Mouse (Mus musculus): ENCODE measurements around the gene Rnf145. TPM values are rescaled to one million over a fixed set of nuclear protein-coding genes. Genes with fewer than 3 reads are reported as not detected.
"Not testable (repeated sequence)": the region's sequence is repeated elsewhere in the genome, so short reads cannot be mapped to it uniquely, and the experiment has no call there.

Gene Rnf145
- total RNA-seq, 4 experiments from 2014 or later: 5.7 to 12.5 (median 6.9) TPM

DNA sequence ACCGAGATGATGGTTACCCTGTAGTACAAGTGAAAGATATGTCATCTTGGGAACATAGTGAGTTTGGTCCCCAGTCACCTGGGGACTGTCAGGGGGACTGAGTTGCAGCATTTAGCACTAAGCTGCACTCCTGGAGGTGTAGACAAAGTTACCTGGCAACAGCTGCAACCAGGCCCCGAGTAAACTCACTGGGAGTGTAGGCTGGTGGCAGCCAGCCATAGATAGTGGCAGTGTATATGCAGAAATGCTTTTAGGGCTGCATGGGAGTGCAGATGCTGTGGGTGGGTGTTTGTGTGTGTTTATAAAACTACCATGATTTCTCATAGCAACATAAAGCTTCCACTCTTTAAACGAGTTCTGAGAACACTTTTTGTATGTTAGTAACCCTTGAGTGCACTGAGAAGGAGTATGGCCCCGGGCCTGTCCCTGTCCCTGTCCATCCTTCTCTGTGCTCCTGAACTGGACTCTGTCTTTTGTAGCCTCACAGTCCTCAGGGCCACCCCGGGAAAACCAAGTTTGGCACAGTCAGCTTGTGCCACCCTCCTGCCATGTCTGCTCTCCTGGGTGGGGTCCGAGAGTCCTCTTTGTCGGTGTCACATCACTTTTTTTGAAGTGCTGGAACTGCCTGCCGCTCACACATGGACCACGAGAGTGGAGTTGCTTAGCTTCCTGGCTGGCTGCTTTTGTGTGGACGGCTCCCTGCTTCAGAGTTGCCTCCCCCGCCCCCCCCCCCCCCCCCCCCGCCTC is 43.8 kb downstream of the Rnf145 start:
- DNase-seq (ENCODE audit: low spot score in 2 of 2): no peak

DNA sequence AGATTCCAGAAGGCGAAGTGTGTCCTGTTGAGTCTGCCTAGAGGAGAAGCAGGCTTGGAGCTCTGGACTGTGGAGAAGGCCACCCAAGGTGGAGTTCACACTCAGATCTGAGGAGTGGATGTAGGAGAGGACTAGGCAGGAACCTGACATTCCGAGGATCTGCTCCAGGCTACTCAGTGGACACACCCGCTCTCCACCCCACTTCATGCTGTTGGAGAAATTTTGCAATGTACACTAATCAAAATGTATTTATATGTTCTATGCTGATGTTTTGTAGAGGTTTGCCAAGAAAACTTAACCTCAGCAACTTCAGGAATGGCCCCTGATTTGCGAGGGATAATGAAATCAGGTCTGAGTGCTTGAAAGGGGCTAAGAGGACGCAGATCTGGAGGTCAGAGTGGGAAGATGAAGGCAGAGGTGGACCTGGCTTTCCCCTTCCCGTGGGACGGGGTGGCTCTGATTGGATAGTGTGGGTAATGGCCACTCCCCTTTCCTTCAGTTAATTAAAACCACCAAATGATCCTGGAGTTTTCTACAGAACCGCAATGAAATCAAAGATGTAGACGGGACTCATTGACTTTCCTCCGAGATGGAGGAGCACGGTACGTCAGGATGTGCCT is 45.6 kb downstream of the Rnf145 start:
- DNase-seq (ENCODE audit: low spot score in 2 of 2): no peak

DNA sequence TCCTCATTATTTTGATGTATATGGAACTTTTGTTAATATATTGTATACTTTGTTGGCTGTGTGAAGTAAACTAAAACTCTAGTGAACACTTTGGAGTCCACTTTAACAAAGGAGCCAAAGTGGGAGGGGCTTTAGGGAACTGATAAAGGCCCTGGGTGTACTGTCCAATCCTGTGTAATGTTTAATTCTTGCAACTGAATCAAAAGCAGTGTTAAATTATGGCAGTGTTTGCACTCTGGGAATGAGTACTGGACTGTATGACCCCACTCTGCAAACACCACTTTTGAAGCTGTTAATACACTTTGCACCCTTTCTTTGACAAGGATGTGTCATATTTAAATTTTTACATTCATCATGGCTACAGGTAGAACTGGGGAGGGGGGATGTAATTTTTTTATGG is 46.2 kb downstream of the Rnf145 start:
- no peak for DNase-seq (ENCODE audit: low spot score in 2 of 2)

DNA sequence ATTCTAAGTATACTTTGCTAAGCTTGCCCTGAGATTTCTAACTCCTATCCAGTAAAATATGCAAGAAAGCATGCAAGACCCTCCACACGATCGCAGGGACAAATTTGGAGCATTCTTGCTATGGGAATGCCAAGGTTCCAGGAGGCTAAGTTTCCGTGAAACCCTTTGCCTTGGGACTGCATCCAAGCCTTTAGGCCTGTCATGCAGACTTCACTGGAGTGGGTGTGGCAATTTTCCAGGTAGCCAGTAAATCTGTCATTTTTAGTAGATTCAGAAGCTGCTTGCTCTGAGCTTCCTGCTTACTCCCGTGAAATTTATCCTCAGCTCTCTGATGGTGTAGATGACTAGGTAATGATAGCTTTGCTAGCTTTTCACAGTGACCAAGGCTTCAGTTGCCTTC is 51.6 kb downstream of the Rnf145 start:
- not testable (repeated sequence) for DNase-seq (ENCODE audit: low spot score in 2 of 2)

DNA sequence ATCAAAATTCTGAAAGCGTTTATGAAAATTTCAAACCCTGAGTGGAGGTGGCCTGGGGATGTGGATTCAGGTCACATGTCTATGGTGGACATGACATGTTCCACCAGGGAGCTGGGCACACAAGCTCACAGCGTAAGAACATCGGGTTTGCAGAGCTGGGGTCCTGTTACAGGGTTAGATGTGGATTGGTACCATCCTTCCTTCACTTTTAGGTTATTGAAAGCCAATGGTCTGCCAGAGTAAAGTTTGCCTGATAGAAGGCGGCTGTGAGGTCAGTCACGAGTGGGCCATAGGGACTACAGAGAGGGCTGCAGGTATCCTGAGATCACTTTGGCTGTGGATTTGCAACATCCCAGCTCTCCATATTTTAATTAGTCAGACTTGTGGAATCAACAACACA is 54.0 kb downstream of the Rnf145 start:
- DNase-seq (ENCODE audit: low spot score in 2 of 2): no peak

DNA sequence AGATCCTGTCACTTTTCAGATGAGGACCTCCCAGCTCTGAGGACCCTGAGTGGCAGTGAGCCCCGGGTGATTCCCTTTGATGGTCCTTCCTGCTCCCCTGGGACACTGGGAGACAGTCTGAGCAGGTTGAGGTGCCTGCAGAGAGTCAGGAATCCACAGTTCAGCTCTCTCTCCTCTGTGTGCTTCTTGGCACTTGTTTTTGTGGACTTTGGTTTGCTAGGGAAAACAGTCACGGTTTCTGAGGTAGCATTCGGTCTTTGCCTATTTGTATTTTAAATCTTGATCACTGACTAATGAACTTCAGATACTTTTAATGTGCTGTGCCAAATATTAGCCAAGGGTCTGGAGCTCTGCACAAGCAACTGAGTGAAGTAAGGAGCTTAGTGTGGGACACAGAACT is 54.6 kb downstream of the Rnf145 start:
- DNase-seq (ENCODE audit: low spot score in 2 of 2): no peak

DNA sequence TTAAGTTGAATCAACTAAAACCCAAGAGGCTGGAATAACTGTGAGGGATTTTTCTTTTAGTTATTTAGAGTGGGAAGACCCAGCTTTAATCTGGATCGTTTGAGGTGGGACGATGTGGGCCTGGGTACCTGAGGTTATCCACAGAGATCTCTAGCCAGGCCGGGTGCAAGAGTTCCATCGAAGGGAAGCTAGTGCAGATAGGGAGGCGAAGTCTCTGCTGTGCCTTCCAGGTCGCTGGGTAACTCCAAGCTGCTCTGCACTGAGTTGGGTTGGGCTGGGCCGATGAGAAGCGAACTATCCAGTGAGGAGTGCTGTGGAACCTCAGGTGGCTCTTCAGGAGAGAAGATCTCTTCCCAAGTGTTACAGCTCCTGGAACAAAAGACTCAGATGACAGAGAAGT is 55.6 kb downstream of the Rnf145 start:
- DNase-seq (ENCODE audit: low spot score in 2 of 2): no peak

DNA sequence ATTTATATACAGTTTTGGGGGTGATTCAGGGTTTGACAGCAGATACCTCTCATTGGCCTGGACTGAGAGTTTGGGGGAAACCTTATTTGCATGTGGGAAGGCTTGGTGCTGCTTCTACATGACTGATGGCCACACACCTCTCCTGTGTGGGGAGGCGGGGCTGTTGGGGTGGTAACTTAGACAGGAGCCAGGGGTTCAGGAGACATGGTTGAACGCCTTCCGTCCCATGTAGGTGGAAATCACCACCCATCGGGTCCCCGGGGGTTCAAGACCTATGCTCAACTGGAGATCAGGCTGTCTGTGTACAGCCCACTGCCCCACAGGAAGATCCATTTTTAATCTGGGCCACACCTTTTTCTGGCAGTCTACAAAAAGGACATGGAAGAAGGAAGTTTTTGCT is 56.1 kb downstream of the Rnf145 start:
- no peak for DNase-seq (ENCODE audit: low spot score in 2 of 2)

DNA sequence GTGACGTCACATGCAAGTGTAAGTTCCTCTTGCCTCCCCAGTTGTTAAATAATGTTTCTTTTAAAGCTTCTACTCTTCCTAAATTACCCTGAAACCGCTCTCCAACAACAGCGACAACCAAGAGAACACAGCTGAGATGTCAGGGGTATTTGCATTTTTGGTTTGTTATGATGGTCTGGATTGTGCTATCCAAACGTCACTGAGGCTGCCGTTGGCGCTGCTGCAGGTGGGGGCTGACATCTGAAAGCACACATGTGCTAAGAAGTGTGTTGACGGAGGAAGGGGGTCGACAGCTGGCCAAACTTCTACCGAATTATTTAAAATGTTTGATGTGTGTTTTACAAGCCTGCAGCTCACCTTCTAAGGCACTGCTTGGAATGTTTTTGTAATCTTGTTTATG is 59.1 kb downstream of the Rnf145 start:
- no peak for DNase-seq (ENCODE audit: low spot score in 2 of 2)

DNA sequence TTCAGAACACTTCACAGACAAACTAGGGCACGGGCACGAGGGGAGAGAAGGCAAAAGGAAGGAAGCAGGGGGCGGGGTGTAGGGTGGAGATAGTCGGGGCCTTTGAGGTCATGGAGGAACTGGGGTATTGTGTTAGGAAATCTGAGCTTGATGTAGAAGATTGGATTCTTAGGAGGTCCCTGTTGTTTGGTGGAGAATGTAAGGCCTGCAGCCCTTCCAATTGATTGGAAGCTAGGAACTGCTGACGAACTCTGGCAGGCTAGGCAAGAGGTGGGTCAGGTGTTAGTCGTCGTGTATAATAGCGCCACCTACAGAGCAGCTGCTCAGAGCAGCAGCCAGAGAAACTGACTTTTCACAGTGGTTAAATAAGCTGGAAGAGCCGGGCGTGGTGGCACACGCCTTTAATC is 62.5 kb downstream of the Rnf145 start:
- DNase-seq (ENCODE audit: low spot score in 2 of 2): peak; percentile 16 to 34

DNA sequence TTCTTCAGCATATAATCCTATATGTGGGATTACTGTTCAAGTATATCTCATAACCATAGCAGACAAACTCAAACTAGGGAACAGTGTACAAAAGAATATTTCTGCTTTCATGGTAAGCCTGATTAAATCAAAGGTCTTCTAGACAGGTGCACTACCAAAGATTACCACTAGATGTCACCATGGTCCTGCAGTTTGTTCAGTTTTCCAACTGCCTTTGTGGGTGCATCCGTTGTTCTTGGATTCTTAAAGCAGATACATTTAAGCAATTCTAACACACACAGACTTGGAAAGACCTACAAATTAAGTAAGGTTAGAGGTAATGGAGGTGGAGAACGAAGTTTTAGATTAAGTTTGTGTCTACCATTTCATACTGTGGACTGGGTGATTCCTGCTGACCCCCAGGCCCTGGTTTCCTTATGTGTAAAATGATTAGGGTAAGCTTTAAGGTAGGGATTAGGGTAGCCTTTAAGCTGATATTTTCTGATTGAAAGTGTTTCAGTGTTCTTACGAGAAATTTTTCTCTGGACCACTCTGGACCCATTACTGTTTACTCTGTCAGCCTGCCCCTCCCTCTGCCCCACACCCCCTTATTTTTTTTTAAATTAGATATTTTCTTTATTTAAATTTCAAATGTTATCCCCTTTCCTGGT is 67.4 kb downstream of the Rnf145 start:
- DNase-seq (ENCODE audit: low spot score in 2 of 2): no peak

DNA sequence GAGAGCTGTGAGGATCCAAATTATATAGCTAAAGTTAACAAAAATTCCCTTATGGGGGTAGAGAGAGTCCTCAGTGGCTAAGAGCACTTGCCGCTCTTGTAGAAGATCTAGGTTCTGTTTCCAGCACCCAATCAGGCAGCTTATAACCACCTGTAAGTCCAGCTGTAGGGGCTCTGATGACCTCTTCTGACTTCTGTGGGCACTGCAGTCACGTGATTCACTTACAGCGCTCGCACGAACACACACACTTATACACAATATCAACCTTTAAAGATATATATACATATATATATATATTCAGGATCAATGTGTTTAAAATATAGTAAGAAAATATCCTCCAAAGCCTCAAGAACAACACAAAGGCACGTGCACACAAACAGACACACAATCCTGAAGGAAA is 74.3 kb downstream of the Rnf145 start:
- DNase-seq (ENCODE audit: low spot score in 2 of 2): no peak

DNA sequence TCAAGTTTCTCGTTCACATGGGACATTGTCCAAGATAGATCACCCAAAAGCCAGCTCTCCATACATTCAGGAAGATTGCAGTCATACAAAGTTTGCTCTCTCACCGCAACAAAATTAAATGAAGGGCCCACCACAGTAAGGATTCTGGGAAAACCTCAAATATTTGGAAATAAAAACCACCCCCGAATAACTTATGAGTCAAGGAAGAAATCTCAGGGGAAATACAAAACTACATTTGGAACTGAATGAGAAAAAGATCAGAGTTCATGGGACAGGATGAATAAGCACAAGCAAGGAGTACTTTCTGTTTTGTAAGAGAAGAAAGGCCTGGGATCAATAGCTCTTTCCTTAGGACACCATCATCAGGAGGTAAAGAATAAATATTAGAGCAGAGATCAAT is 76.0 kb downstream of the Rnf145 start:
- DNase-seq (ENCODE audit: low spot score in 2 of 2): no peak

DNA sequence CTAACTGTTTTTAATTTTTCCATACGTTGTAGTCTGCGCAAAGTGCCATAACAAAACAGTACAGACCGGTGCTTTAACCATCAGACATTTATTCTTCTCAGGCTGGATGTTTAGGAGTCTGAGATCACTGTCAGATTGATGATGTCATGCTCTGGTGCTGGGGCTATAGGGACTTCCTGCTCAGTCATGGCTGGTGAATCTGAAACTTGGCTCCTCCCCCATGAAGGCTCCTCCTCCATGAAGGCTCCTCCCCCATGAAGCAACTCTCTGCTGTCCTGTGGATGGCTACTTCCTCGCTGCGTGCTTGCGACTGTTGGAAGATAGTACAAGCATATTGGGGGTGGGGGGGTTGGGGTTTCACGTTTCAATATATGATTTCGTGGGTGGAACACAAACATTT is 88.1 kb downstream of the Rnf145 start:
- DNase-seq (ENCODE audit: low spot score in 2 of 2): no peak

DNA sequence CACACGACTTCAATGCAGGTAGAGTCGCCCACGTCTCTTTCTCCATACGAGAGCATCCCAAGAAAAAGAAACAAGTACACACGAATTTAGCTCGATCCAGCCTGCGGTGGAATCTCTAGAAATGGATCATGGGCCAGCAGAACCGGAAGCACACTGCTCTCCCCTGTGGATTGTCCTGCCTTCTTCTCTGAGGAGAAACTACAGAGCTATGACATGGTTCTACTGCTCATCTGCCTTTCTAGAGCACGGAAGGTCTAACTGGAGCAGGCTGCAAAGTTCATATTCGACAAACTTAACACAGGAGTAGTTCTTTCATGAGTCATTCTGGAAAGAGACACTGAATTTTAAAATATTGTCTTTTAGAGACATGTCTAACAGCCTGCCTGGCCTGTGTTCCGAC is 89.9 kb downstream of the Rnf145 start:
- DNase-seq (ENCODE audit: low spot score in 2 of 2): no peak

DNA sequence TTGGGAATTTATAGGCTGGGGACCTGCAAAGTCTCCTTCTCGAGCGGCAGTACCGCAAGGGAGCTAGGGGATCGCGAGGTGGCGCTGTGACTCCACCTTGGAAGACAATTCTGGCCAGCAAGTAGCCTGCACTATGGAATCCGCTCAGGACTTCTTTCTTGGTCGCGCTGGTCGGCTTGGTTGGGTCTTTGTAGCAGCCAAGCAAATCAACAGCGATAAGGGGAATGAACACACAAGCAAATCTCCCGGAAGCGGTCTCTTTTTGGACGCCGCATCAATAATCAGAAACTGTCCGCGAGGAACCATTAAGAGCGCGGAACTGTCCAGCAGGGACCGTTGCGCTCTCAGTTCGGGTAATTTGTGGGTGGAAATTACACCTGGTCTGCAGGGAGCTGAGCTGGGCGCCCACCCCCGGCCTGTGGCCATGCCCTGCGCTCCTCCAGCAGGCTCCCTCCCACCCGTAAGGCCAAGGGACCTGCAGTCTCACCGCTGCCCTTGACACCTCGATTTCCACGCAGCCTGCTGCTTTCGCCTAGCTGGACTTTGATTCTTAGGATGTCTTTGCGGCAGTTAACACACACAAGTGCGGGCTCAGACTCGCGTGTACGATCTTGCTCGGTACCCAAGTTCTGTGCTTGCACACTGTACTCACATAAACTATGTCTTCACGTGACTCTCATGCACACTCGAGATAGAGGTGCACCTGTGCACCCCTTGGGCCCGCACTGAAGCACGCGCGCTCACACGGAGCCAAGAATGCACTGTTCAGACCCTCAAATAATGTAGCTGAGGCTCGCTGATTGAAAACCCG is 92.4 kb downstream of the Rnf145 start:
- DNase-seq (ENCODE audit: low spot score in 2 of 2): peak; percentile 63 to 73

DNA sequence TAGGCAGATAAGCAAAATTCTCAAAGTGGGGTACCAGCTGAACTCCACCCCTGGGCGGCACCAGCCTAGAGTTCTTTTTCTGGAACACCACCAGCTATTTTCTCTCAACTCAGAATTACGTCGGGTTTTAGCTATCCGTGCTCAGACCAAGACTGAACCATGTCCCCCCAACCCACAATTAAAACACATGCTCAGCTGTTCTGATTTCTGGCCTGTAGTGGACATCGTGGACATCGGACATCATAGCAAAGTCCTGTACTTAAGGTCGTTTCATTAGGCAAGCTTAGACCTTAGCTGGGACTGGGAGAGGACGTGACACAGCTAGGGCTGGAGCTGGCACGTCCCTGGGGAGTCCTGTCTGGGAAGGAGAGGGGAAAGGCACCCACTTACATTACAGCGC is 93.4 kb downstream of the Rnf145 start:
- DNase-seq (ENCODE audit: low spot score in 2 of 2): no peak

DNA sequence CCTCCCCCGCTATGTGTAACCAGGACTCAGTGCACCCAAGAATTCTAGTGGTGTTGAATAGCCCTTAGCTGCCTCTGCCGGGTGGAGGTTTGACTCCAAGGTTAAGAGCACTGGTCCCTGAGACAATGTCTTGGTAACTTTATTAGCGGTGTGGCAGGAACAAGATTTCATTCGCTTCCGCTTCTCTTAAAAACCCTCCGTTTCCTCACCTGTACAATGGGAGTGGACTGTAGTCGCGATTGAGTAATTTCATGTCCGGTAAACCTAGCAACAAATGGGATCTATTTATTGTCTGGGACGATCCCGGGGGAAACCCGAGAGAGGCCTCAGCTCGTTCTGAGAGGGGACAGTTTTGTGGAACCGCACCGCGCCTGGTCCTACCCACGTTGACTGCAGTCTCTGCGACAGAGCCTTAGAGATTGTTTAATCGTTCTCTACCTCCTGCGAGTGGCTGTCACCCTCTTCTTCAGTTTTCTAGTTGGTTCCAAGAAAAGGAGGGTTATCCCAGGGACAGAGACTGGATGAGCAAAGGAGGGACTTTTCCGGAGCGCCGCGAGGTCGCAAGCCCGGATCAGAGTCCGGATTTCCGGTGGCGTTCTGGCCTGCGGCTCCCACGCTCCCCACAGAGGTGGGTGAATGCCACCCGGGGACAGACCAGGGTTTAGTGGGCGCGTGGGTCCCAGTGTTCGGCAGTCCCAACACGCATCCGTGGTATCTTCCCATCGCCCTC is 94.1 kb downstream of the Rnf145 start:
- DNase-seq (ENCODE audit: low spot score in 2 of 2): no peak

DNA sequence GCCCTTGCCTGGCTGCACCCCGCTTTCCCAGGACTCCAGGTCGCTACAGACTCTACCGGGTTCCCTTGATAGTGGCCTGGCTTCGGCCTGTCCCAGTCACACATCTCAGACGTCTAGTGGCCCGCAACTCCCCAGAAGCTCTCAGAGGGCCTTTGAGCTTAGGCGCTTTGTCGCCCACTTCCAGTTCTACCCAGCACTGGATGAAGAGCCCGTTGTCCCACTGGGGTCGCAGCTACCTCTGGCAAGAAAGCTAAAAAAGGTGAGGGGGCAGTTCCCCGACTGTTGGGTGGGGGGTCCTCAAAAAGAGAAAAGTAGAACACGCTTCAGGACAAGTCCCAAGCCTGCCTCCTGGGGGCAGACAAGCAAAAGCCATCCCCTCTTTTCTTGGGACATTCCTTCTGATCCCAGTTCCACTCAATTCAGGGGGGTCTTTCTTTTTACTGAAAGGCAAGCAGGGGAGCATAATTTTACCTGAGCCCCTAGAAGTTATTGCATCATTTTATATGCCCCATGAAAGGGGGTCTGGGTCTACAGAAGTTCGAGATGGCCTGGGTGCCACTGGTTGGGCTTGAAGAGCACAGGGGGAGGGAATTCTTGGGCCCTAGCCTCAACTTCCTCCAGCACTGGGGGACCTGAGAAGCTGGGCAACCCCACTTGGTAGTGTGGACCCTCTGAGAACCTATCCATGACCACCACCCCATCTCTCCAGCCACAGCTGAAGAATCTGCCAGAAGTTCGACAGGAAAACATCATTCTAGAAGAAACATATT is 94.8 kb downstream of the Rnf145 start:
- no peak for DNase-seq (ENCODE audit: low spot score in 2 of 2)
